Mouse (Mus musculus) layer of hippocampus, adult 9-10 months (tissue): Measurements from ENCODE around the gene Ank3.

Source experiments
- DNase-seq: peaks from one replicate; pipeline ENCODE4 v3.0.0; 2022; ENCODE audit warnings: low spot score

Gene Ank3

GRCm38 (mm10) chr10:69535931-69536200 is 137.3 kb downstream of the Ank3 start:
- no peak for DNase-seq

GRCm38 (mm10) chr10:69536372-69537075 is 138.0 kb downstream of the Ank3 start:
- DNase-seq: no peak

GRCm38 (mm10) chr10:69538236-69538635 is 139.7 kb downstream of the Ank3 start:
- DNase-seq: no peak

- no peak for DNase-seq
These were observed 143.9 kb downstream of the Ank3 start for GRCm38 (mm10) chr10:69542439-69542838.

GRCm38 (mm10) chr10:69543876-69544620 is 145.5 kb downstream of the Ank3 start:
- DNase-seq: no peak

GRCm38 (mm10) chr10:69544653-69545052 is 146.1 kb downstream of the Ank3 start:
- DNase-seq: no peak

- no peak for DNase-seq
These were observed 147.4 kb downstream of the Ank3 start for GRCm38 (mm10) chr10:69545936-69546335.

GRCm38 (mm10) chr10:69546643-69547042 is 148.1 kb downstream of the Ank3 start:
- no peak for DNase-seq

GRCm38 (mm10) chr10:69548771-69549170 is 150.2 kb downstream of the Ank3 start:
- DNase-seq: no peak

GRCm38 (mm10) chr10:69549221-69549620 is 150.6 kb downstream of the Ank3 start:
- DNase-seq: no peak

- no peak for DNase-seq
These were observed 152.3 kb downstream of the Ank3 start for GRCm38 (mm10) chr10:69550824-69551223.

- DNase-seq: no peak
These were observed 154.5 kb downstream of the Ank3 start for GRCm38 (mm10) chr10:69553091-69553490.

- DNase-seq: no peak
These were observed 157.0 kb downstream of the Ank3 start for GRCm38 (mm10) chr10:69555592-69555991.

GRCm38 (mm10) chr10:69556278-69556677 is 157.7 kb downstream of the Ank3 start:
- no peak for DNase-seq

- DNase-seq: no peak
These were observed 161.7 kb downstream of the Ank3 start for GRCm38 (mm10) chr10:69560237-69560636.

GRCm38 (mm10) chr10:69562931-69563330 is 164.4 kb downstream of the Ank3 start:
- no peak for DNase-seq

GRCm38 (mm10) chr10:69565052-69565451 is 166.5 kb downstream of the Ank3 start:
- no peak for DNase-seq

GRCm38 (mm10) chr10:69568976-69569375 is 170.4 kb downstream of the Ank3 start:
- no peak for DNase-seq

GRCm38 (mm10) chr10:69569740-69570139 is 171.2 kb downstream of the Ank3 start:
- no peak for DNase-seq

GRCm38 (mm10) chr10:69570466-69571288 is 172.1 kb downstream of the Ank3 start:
- no peak for DNase-seq

- DNase-seq: no peak
These were observed 172.8 kb downstream of the Ank3 start for GRCm38 (mm10) chr10:69571422-69571821.

GRCm38 (mm10) chr10:69571972-69572371 is 173.4 kb downstream of the Ank3 start:
- DNase-seq: no peak

- DNase-seq: no peak
These were observed 174.5 kb downstream of the Ank3 start for GRCm38 (mm10) chr10:69573054-69573453.
